Mouse (Mus musculus): ENCODE data around the gene Plekha4. TPM values are rescaled to one million over a fixed set of nuclear protein-coding genes. Genes with fewer than 3 reads are reported as not detected.
"Not testable (repeated sequence)": the region's sequence is repeated elsewhere in the genome, so short reads cannot be mapped to it uniquely, and the experiment has no call there.

Gene Plekha4
- polyA plus RNA-seq, 1 experiment from 2014 or later: 1.3 TPM

GRCm38 (mm10) chr7:45509912-45510787, 16.0 kb upstream of the Plekha4 start, which contains the start of gene Nucb1:
Gene Nucb1 (minus strand): TSS chr7:45510406.
- H3K4me2 ChIP-seq: peak within 1 kb of the TSS; percentile 93
- H3K27me3 ChIP-seq (replicated peaks): no peaks in the 10 kb centered on the region
- peak within 1 kb of the TSS; percentile 81 for H3K4me3 ChIP-seq
- H3K9me3 ChIP-seq: no peaks in the 10 kb centered on the region
- peak within 1 kb of the TSS; percentile 86 for H3K27ac ChIP-seq
- peak; percentile 93 for ATAC-seq (replicated peaks)
- 0 out of 2 replicates have a peak, but pooled peaks cover 4% of the 10 kb centered on the region for H3K36me3 ChIP-seq (replicated peaks)
- WGBS: under 1% methylated on average over 44 of the region's 44 CpGs
- peaks cover 16% of the 10 kb centered on the region for H3K4me1 ChIP-seq
- peak within 1 kb of the TSS; percentile 83 for H3K9ac ChIP-seq

- H3K4me1 ChIP-seq: peaks cover 3% of the 10 kb centered on the region
- no peaks in the 10 kb centered on the region for H3K27me3 ChIP-seq (replicated peaks)
- H3K27ac ChIP-seq: no peak overlapping the region
- H3K4me2 ChIP-seq: no peak overlapping the region
- 89% methylated on average over 7 of the region's 7 CpGs for WGBS
- H3K9ac ChIP-seq: no peak overlapping the region
- no peaks in the 10 kb centered on the region for H3K9me3 ChIP-seq
- H3K36me3 ChIP-seq (replicated peaks): no peaks in the 10 kb centered on the region
- no peak overlapping the region for H3K4me3 ChIP-seq
- no peak for ATAC-seq (replicated peaks)
Observed at GRCm38 (mm10) chr7:45514411-45514810, 11.7 kb upstream of the Plekha4 start.

GRCm38 (mm10) chr7:45515436-45515835, 10.7 kb upstream of the Plekha4 start:
- no peaks in the 10 kb centered on the region for H3K4me1 ChIP-seq

GRCm38 (mm10) chr7:45516846-45517245, 9.3 kb upstream of the Plekha4 start:
- H3K4me3 ChIP-seq; H3K27ac ChIP-seq; H3K36me3 ChIP-seq (replicated peaks); H3K9ac ChIP-seq; H3K9me3 ChIP-seq; H3K4me1 ChIP-seq; H3K27me3 ChIP-seq (replicated peaks); H3K4me2 ChIP-seq; ATAC-seq (replicated peaks): not testable (repeated sequence)
- WGBS: 68% methylated on average over 5 of the region's 5 CpGs

More at GRCm38 (mm10) chr7:45515436-45515835, 10.7 kb upstream of the Plekha4 start:
- WGBS: 28% methylated on average over 16 of the region's 16 CpGs
- no peaks in the 10 kb centered on the region for H3K9me3 ChIP-seq
- no peak overlapping the region for H3K4me3 ChIP-seq
- no peak overlapping the region for H3K4me2 ChIP-seq
- no peak overlapping the region for H3K27ac ChIP-seq
- H3K36me3 ChIP-seq (replicated peaks): no peaks in the 10 kb centered on the region
- no peak overlapping the region for H3K9ac ChIP-seq
- no peaks in the 10 kb centered on the region for H3K27me3 ChIP-seq (replicated peaks)
- ATAC-seq (replicated peaks): no peak

GRCm38 (mm10) chr7:45518618-45519017, 7.5 kb upstream of the Plekha4 start:
- ATAC-seq (replicated peaks): no peak
- no peak overlapping the region for H3K4me2 ChIP-seq
- no peaks in the 10 kb centered on the region for H3K36me3 ChIP-seq (replicated peaks)
- 93% methylated on average over 16 of the region's 16 CpGs for WGBS
- H3K27me3 ChIP-seq (replicated peaks): no peaks in the 10 kb centered on the region
- H3K27ac ChIP-seq: no peak overlapping the region
- H3K9ac ChIP-seq: no peak overlapping the region
- peaks cover 9% of the 10 kb centered on the region; the same call in 1 of the 2 replicates for H3K4me1 ChIP-seq
- no peak overlapping the region for H3K4me3 ChIP-seq
- H3K9me3 ChIP-seq: no peaks in the 10 kb centered on the region

- Histone ChIP-seq H3K36me3 (replicated peaks) (no peaks in the 10 kb centered on the region), H3K4me3 (no peak overlapping the region), H3K27me3 (replicated peaks) (no peaks in the 10 kb centered on the region), H3K27ac (no peak overlapping the region), H3K4me1 (peaks cover 10% of the 10 kb centered on the region), H3K9me3 (no peaks in the 10 kb centered on the region), H3K4me2 (no peak overlapping the region), H3K9ac (no peak overlapping the region)
- WGBS: 78% methylated on average over 8 of the region's 8 CpGs
- ATAC-seq (replicated peaks): no peak
Observed at GRCm38 (mm10) chr7:45519345-45520120, 6.6 kb upstream of the Plekha4 start.

- Histone ChIP-seq H3K4me2 (no peak overlapping the region), H3K27ac (no peak overlapping the region), H3K4me3 (no peak overlapping the region), H3K9me3 (no peaks in the 10 kb centered on the region), H3K27me3 (replicated peaks) (no peaks in the 10 kb centered on the region), H3K4me1 (peaks cover 21% of the 10 kb centered on the region), H3K9ac (no peak overlapping the region), H3K36me3 (replicated peaks) (no peaks in the 10 kb centered on the region)
- 92% methylated on average over 7 of the region's 7 CpGs for WGBS
- no peak for ATAC-seq (replicated peaks)
Observed at GRCm38 (mm10) chr7:45520605-45521004, 5.5 kb upstream of the Plekha4 start.

- WGBS: under 1% methylated on average over 28 of the region's 28 CpGs
- peak overlapping the region; percentile 39 for H3K9ac ChIP-seq
- peak overlapping the region; percentile 55 for H3K4me2 ChIP-seq
- H3K27me3 ChIP-seq (replicated peaks): no peaks in the 10 kb centered on the region
- H3K4me3 ChIP-seq: peak overlapping the region; percentile 49
- no peaks in the 10 kb centered on the region for H3K9me3 ChIP-seq
- H3K36me3 ChIP-seq (replicated peaks): no peaks in the 10 kb centered on the region
- H3K4me1 ChIP-seq: peaks cover 21% of the 10 kb centered on the region
- H3K27ac ChIP-seq: peak overlapping the region; percentile 85
- ATAC-seq (replicated peaks): peak; percentile 78
Observed at GRCm38 (mm10) chr7:45521728-45522184, 4.4 kb upstream of the Plekha4 start.

- H3K9me3 ChIP-seq: no peaks in the 10 kb centered on the region
- peaks cover 21% of the 10 kb centered on the region for H3K4me1 ChIP-seq
- H3K4me2 ChIP-seq: peak overlapping the region; percentile 55
- no peaks in the 10 kb centered on the region for H3K27me3 ChIP-seq (replicated peaks)
- 0 out of 2 replicates have a peak overlapping the region, but pooled peaks have one; percentile 39 for H3K9ac ChIP-seq
- H3K27ac ChIP-seq: peak overlapping the region; percentile 85; the same call in 1 of the 2 replicates
- peak overlapping the region; percentile 49 for H3K4me3 ChIP-seq
- no peak for ATAC-seq (replicated peaks)
- H3K36me3 ChIP-seq (replicated peaks): no peaks in the 10 kb centered on the region
- WGBS: 58% methylated on average over 16 of the region's 16 CpGs
Observed at GRCm38 (mm10) chr7:45522194-45522752, 3.9 kb upstream of the Plekha4 start.

GRCm38 (mm10) chr7:45522957-45523676, 3.0 kb upstream of the Plekha4 start:
- no peaks in the 10 kb centered on the region for H3K27me3 ChIP-seq (replicated peaks)
- no peak for ATAC-seq (replicated peaks)
- H3K9me3 ChIP-seq: no peaks in the 10 kb centered on the region
- no peaks in the 10 kb centered on the region for H3K36me3 ChIP-seq (replicated peaks)
- H3K4me3 ChIP-seq: no peak overlapping the region
- H3K27ac ChIP-seq: no peak overlapping the region
- WGBS: 77% methylated on average over 18 of the region's 18 CpGs
- peaks cover 21% of the 10 kb centered on the region for H3K4me1 ChIP-seq
- H3K4me2 ChIP-seq: no peak overlapping the region
- 0 out of 2 replicates have a peak overlapping the region, but pooled peaks have one; percentile 10 for H3K9ac ChIP-seq

GRCm38 (mm10) chr7:45523678-45524170, 2.4 kb upstream of the Plekha4 start:
- H3K4me1 ChIP-seq: peaks cover 21% of the 10 kb centered on the region
- no peak overlapping the region for H3K4me2 ChIP-seq
- WGBS: 84% methylated on average over 13 of the region's 13 CpGs
- no peak for ATAC-seq (replicated peaks)
- H3K27ac ChIP-seq: no peak overlapping the region
- H3K9me3 ChIP-seq: no peaks in the 10 kb centered on the region
- no peaks in the 10 kb centered on the region for H3K36me3 ChIP-seq (replicated peaks)
- no peaks in the 10 kb centered on the region for H3K27me3 ChIP-seq (replicated peaks)
- H3K4me3 ChIP-seq: no peak overlapping the region
- no peak overlapping the region for H3K9ac ChIP-seq
